Mouse (Mus musculus) right cerebral cortex, adult 2 months (tissue): ENCODE measurements at regions not wholly inside any gene's neighbourhood (a gene's known extent, or its start where the extent isn't known, plus 50 kb on each side); places are given as distances from the start of the nearest gene placed in this dataset.
"Not testable (repeated sequence)": the region's sequence is repeated elsewhere in the genome, so short reads cannot be mapped to it uniquely, and the experiment has no call there.

Experiments
- DNase-seq, 2 experiments: peaks; one replicate each; pipeline ENCODE4 v3.0.0; 2021 to 2022; ENCODE audit warnings: low spot score in 2 of 2

DNA sequence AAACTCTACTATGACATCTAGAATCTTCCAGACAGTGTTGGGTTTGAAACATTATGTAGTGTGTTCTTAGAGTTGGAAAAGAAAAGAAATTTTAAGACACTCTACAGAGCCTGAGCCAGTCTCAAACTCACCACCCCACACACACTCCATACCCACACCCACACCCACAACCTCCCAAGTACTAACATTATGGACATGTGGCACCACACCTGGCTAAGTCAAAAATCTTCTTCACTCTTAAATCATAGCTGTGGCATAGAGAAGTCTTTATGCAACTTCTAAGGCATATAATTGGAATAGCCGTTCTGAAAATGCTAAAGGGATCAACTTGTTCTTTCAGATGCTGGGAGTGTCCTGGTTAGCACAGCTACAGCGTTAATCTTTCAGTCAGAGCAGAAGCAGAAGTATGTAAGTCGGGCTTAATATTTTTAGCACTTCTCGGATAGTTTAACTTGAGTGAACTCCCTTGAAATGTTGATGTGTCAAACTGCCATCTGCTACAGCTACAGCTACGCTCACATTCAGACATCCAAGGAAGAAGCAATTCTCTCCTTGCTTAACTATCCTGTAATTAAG lies 68.6 kb upstream of the Creb1 start:
- DNase-seq: no peak

- not testable (repeated sequence) for DNase-seq
Observed at GRCm38 (mm10) chr1:64461616-64462015, 70.8 kb upstream of the Creb1 start.

GRCm38 (mm10) chr1:64457872-64458271 lies 74.6 kb upstream of the Creb1 start:
- DNase-seq: no peak

DNA sequence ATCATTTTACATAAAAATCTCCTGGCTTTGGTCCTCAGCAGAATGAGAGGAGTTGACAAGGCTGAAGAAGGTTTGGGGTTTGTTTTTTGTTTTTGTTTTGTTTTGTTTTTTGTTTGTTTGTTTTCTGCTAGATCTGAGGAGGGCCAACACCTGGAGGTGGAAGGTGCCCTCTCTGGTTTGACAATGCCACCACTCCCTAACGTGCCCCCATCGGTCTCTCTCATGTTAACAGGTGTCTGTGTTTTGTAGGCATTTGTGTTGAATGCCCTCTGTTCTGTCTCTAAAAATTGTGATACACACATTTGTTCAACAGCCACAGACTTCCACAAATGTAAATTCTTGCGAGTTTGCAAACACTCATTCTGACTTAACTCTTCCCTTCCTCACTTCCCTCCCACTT lies 83.3 kb upstream of the Creb1 start:
- DNase-seq: no peak

- peak; percentile 59 to 88 for DNase-seq
Observed at GRCm38 (mm10) chr1:64448090-64448489, 84.4 kb upstream of the Creb1 start.

- no peak for DNase-seq
Observed at GRCm38 (mm10) chr1:64446492-64446891, 86.0 kb upstream of the Creb1 start.

GRCm38 (mm10) chr1:64445919-64446318 lies 86.5 kb upstream of the Creb1 start:
- DNase-seq: peak; percentile 87

GRCm38 (mm10) chr1:64443436-64443835 lies 89.0 kb upstream of the Creb1 start:
- no peak for DNase-seq

GRCm38 (mm10) chr1:64442179-64442874 lies 90.1 kb upstream of the Creb1 start:
- no peak for DNase-seq

- DNase-seq: no peak
Observed at GRCm38 (mm10) chr1:64423256-64423655, 109.2 kb upstream of the Creb1 start.

DNA sequence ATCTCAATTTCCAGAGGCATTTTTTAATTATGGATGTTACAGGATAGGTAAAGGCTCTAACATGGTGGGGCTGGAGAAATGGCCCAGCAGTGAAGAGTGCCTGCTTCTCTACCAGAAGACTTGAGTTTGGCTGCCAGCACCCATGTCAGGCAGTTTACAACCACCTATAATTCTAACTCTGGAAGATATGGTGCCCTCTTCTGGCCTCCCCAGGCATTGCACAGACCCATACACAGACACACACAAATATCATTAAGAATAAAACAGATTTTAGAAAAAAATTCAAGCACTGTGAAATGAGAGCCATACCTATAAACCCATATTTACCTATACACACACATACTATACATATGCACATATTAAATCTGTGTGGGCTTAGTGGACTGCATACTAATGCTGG lies 113.9 kb upstream of the Creb1 start:
- DNase-seq: no peak

DNA sequence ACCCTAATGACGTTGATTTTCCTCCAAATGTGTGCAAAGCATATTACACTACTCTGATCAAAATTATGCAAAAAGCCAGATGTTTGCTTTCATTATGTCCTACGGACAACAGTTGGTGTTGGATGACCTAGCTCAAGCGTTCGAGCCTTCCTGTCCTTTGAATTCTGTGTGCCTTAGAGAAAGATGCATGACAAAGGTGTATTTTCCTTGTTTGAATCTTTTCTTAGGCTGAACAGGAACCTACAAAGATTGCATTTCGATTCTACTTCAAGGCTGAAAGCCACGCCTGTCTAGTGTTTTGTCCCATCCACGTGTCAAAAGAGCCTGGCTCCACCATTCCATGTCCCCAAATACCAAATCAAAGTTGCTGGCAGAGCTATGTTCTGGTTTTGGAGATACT lies 116.5 kb upstream of the Creb1 start:
- DNase-seq: no peak

GRCm38 (mm10) chr1:64413181-64413560 lies 119.3 kb upstream of the Creb1 start:
- no peak for DNase-seq

DNA sequence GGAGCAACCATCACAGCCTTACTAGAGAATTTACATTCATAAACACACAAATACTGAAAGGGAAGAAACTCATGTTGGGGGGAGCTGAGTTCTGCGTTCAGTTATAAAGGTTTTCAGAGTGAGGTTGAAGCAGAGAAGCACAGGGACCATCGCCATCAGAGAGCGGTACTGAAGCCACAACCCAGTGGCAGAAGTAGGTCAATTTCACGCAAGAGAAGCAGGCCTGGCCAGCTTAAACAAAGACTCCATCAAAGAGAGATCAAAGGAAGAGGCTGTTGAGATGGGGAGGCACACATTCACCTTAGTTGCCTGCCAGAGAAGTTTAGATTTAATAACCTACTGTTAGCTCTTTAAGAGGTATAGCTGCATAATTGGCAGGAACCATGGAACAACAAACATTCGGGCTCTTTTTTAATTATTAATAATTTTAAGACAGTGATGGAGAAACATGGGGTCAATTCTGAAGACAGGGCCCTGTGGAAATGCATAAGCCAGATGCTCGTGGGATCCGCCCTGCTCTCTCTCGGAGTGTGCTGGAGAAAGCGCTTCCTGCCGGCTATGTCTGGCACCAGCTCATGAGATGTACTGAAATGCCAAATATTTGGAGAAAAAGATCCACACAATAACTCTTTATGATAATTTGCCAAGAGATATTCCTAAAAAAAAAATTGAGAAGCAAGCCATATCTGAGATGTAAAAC lies 119.8 kb upstream of the Creb1 start:
- DNase-seq: no peak

DNA sequence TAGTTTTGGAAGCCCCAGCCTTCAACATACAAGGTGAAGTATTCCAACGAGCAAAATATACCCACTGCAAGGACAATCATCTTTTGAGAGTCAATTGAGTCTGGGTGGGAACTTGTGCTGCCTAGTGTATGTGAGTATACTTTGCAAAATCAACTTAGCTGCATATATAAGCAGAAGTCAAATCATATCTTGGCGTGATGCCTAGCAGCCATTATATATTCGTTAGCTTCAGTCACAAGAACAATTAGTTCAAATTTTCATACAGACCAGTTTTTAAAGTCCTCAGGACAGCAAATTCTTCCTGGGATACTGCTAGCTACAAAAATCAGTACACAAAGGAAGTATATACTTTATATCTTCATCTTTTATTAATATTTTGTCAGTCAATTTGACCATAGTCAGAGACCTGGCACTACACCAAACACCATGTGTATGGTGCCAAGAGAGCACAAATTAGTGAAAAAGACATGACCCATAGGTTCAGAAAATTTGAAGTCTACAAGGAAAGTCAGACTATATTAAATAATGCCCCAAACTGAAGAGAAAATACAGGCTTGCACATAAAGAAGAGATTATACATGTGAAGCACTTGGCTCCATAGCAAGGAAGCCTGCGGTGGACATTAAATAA lies 120.5 kb upstream of the Creb1 start:
- DNase-seq: no peak

- DNase-seq: no peak
Observed at GRCm38 (mm10) chr1:64408807-64409582, 123.5 kb upstream of the Creb1 start.

- no peak for DNase-seq
Observed at GRCm38 (mm10) chr1:64391525-64391924, 140.9 kb upstream of the Creb1 start.

DNA sequence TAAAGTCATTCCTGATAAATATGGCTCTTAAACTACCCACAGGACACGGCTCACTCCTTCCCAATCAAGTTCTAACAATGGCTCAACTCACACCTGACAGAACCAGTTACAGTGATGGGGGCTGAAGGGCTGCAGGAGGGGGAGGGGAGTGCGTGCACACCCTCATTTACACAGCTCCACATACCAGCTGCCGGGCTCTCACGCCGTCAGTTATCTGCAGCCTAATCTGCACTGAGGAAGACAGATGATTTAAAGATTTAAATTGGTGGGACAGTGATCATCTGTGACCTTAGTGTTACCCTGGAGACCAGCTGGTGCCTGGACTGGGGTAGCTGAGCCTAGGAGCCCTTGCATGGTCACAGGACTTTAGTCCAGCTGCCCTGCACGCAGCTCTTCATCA lies 151.2 kb upstream of the Creb1 start:
- DNase-seq: no peak

GRCm38 (mm10) chr1:64376426-64376825 lies 156.0 kb upstream of the Creb1 start:
- DNase-seq: not testable (repeated sequence)

DNA sequence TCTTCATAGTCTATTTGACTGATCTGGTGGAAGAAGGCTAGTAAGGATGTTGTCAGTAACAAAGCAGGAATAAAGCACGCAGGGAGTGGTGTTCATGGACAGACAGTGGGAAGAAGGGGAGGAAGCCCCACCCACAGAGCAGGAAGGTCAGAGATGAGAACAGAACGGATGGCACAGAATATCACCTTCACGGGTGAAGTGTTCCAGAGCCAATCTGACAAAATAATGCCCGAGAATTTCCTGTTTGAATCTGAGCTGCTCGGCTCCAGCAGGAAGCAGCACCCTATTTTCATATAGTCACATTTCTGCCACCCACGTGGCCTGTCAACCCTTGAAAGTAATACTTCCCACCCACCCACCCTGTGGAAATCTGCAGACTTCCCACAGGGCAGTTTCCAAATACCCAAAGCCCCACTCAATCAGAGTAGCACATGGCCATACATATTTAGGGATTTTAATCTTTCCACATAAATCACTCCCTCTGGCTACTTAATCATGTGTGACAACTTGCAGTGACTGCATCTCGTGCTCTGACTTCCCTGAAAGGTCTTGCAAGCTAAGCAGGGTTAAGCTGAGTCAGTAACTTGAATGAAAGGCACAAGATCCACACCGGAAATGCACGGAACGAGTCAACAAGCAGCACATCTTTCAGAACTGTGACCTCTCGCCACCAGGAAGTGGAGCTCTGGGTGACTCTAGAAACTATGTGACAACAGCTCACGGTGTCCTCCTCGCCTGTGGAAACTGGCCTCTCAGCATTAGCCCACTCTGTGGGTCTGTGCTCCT lies 158.0 kb upstream of the Creb1 start:
- DNase-seq: no peak

GRCm38 (mm10) chr1:64364095-64364494 lies 168.3 kb upstream of the Creb1 start:
- DNase-seq: no peak
